Mouse (Mus musculus): ENCODE data around the gene Krtap15. TPM values are rescaled to one million over a fixed set of nuclear protein-coding genes. Genes with fewer than 3 reads are reported as not detected.

Gene Krtap15
- total and polyA plus RNA-seq, 3 experiments, result not detected

- H3K27me3 ChIP-seq (ENCODE audit: control insufficient read depth in 1 of 2, insufficient read depth in 2 of 2, low read length in 2 of 2), result no peaks in the 10 kb centered on the region
- no peak within 1 kb of the TSS for H3K4me3 ChIP-seq (ENCODE audit: control insufficient read depth in 1 of 2, insufficient read depth in 1 of 2, low read depth in 2 of 2, low read length in 2 of 2)
- TF ChIP-seq SIN3A (IDR thresholded peaks at IDR 0.05; ENCODE audit: low read length), result no peak
- TF ChIP-seq HCFC1 (IDR thresholded peaks at IDR 0.05; ENCODE audit: low read depth, low read length), result no peak
- TF ChIP-seq NRF1 (IDR thresholded peaks at IDR 0.05; ENCODE audit: insufficient read depth, low read depth, low read length, poor library complexity, severe bottlenecking), result no peak
- no peak for TF ChIP-seq USF2 (IDR thresholded peaks at IDR 0.05; ENCODE audit: borderline replicate concordance in 1 of 2, insufficient read depth in 1 of 2, low read depth in 1 of 2, low read length in 2 of 2)
- TF ChIP-seq USF1 (IDR thresholded peaks at IDR 0.05; ENCODE audit: low read depth, low read length), result no peak
- no peak for TF ChIP-seq POLR2AphosphoS2 (IDR thresholded peaks at IDR 0.05; ENCODE audit: low read length)
- no peak for TF ChIP-seq KAT2A (conservative IDR thresholded peaks at IDR 0.05; ENCODE audit: low read depth, low read length)
- no peak for TF ChIP-seq MAFK (IDR thresholded peaks at IDR 0.05; ENCODE audit: borderline replicate concordance, low read depth, low read length)
- TF ChIP-seq EP300 (IDR thresholded peaks at IDR 0.05; ENCODE audit: low read depth in 1 of 2, low read length in 2 of 2), result no peak
- TF ChIP-seq JUND (IDR thresholded peaks at IDR 0.05; ENCODE audit: low read depth, low read length), result no peak
- TF ChIP-seq CHD2 (IDR thresholded peaks at IDR 0.05; ENCODE audit: low read length), result no peak
- TF ChIP-seq ZMIZ1 (IDR thresholded peaks at IDR 0.05; ENCODE audit: low read depth, low read length), result no peak
- TF ChIP-seq TAL1 (IDR thresholded peaks at IDR 0.05; ENCODE audit: low read length), result no peak
- no peak for TF ChIP-seq ETS1 (IDR thresholded peaks at IDR 0.05; ENCODE audit: low read depth, low read length)
- no peak for TF ChIP-seq ZC3H11A (IDR thresholded peaks at IDR 0.05; ENCODE audit: low read depth, low read length)
- TF ChIP-seq SMC3 (IDR thresholded peaks at IDR 0.05; ENCODE audit: low read depth, low read length), result no peak
- no peak for TF ChIP-seq NELFE (IDR thresholded peaks at IDR 0.05; ENCODE audit: low read depth, low read length)
- TF ChIP-seq MAX (IDR thresholded peaks at IDR 0.05; ENCODE audit: low read length), result no peak
- no peak for TF ChIP-seq MYC (IDR thresholded peaks at IDR 0.05; ENCODE audit: low read depth, low read length)
- TF ChIP-seq ELF1 (IDR thresholded peaks at IDR 0.05; ENCODE audit: low read depth, low read length), result no peak
- DNase-seq (ENCODE audit: low read depth, low spot score), result no peak
- no peaks in the 10 kb centered on the region for H3K4me1 ChIP-seq (ENCODE audit: control insufficient read depth in 1 of 2, insufficient read depth in 2 of 2, low read length in 2 of 2)
- H3K79me2 ChIP-seq (ENCODE audit: control insufficient read depth, insufficient read depth, low read length, poor library complexity), result no peaks in the 10 kb centered on the region
- no peak within 1 kb of the TSS for H3K9ac ChIP-seq (ENCODE audit: control insufficient read depth, low read depth, low read length, poor library complexity, severe bottlenecking)
- H3K27ac ChIP-seq (ENCODE audit: control insufficient read depth, low read depth, low read length), result no peak within 1 kb of the TSS
- H3K36me3 ChIP-seq (ENCODE audit: control insufficient read depth in 1 of 2, insufficient read depth in 2 of 2, low read length in 2 of 2), result no peaks in the 10 kb centered on the region
- H3K9me3 ChIP-seq (replicated peaks; ENCODE audit: insufficient read depth, low read length), result no peaks in the 10 kb centered on the region
These were observed 57.9 kb downstream of the Krtap15 start, which contains the start of gene Krtap19-3 for GRCm38 (mm10) chr16:88877938-88878337. Krtap19-3 (minus strand) TSS chr16:88878038.

Other genes with a start within 250 kb of the Krtap15 start
- gene Krtap24-1, start 207.9 kb upstream of the Krtap15 start, total RNA-seq (2012; rRNA removed), result not detected in 2 replicates
- not detected for gene Krtap24-1, start 207.9 kb upstream of the Krtap15 start, polyA plus RNA-seq (2012; ENCODE audit: insufficient read depth in 1 of 2, insufficient read length in 2 of 2, low read depth in 1 of 2, low replicate concordance in 2 of 2, missing spikeins in 1 of 2)
- not detected in 2 replicates for gene 2310079G19Rik, start 192.5 kb upstream of the Krtap15 start, total RNA-seq (2012; rRNA removed)
- not detected for gene 2310079G19Rik, start 192.5 kb upstream of the Krtap15 start, polyA plus RNA-seq (2012; ENCODE audit: insufficient read depth in 1 of 2, insufficient read length in 2 of 2, low read depth in 1 of 2, low replicate concordance in 2 of 2, missing spikeins in 1 of 2)
- gene Krtap26-1, start 172.4 kb upstream of the Krtap15 start, total RNA-seq (2012; rRNA removed), result not detected in 2 replicates
- gene Krtap26-1, start 172.4 kb upstream of the Krtap15 start, polyA plus RNA-seq (2012; ENCODE audit: insufficient read depth in 1 of 2, insufficient read length in 2 of 2, low read depth in 1 of 2, low replicate concordance in 2 of 2, missing spikeins in 1 of 2), result not detected
- not detected in 2 replicates for gene Krtap27-1, start 148.5 kb upstream of the Krtap15 start, total RNA-seq (2012; rRNA removed)
- not detected for gene Krtap27-1, start 148.5 kb upstream of the Krtap15 start, polyA plus RNA-seq (2012; ENCODE audit: insufficient read depth in 1 of 2, insufficient read length in 2 of 2, low read depth in 1 of 2, low replicate concordance in 2 of 2, missing spikeins in 1 of 2)
- not detected in 2 replicates for gene 2310061N02Rik, start 112.3 kb upstream of the Krtap15 start, total RNA-seq (2012; rRNA removed)
- not detected for gene 2310061N02Rik, start 112.3 kb upstream of the Krtap15 start, polyA plus RNA-seq (2012; ENCODE audit: insufficient read depth in 1 of 2, insufficient read length in 2 of 2, low read depth in 1 of 2, low replicate concordance in 2 of 2, missing spikeins in 1 of 2)
- not detected in 2 replicates for gene Krtap13-1, start 91.4 kb upstream of the Krtap15 start, total RNA-seq (2012; rRNA removed)
- gene Krtap13-1, start 91.4 kb upstream of the Krtap15 start, polyA plus RNA-seq (2012; ENCODE audit: insufficient read depth in 1 of 2, insufficient read length in 2 of 2, low read depth in 1 of 2, low replicate concordance in 2 of 2, missing spikeins in 1 of 2), result not detected
- gene Krtap13, start 68.6 kb upstream of the Krtap15 start, total RNA-seq (2012; rRNA removed), result not detected in 2 replicates
- gene Krtap13, start 68.6 kb upstream of the Krtap15 start, polyA plus RNA-seq (2012; ENCODE audit: insufficient read depth in 1 of 2, insufficient read length in 2 of 2, low read depth in 1 of 2, low replicate concordance in 2 of 2, missing spikeins in 1 of 2), result not detected
- not detected in 2 replicates for gene 2310034C09Rik, start 61.4 kb upstream of the Krtap15 start, total RNA-seq (2012; rRNA removed)
- gene 2310034C09Rik, start 61.4 kb upstream of the Krtap15 start, polyA plus RNA-seq (2012; ENCODE audit: insufficient read depth in 1 of 2, insufficient read length in 2 of 2, low read depth in 1 of 2, low replicate concordance in 2 of 2, missing spikeins in 1 of 2), result not detected
- not detected in 2 replicates for gene 2310057N15Rik, start 46.0 kb upstream of the Krtap15 start, total RNA-seq (2012; rRNA removed)
- gene 2310057N15Rik, start 46.0 kb upstream of the Krtap15 start, polyA plus RNA-seq (2012; ENCODE audit: insufficient read depth in 1 of 2, insufficient read length in 2 of 2, low read depth in 1 of 2, low replicate concordance in 2 of 2, missing spikeins in 1 of 2), result not detected
- gene Gm5965, start 42.3 kb upstream of the Krtap15 start, total RNA-seq (2012; rRNA removed), result not detected in 2 replicates
- gene Gm5965, start 42.3 kb upstream of the Krtap15 start, polyA plus RNA-seq (2012; ENCODE audit: insufficient read depth in 1 of 2, insufficient read length in 2 of 2, low read depth in 1 of 2, low replicate concordance in 2 of 2, missing spikeins in 1 of 2), result not detected
- gene Gm20741, start 8.0 kb upstream of the Krtap15 start, total RNA-seq (2012; rRNA removed), result not detected in 2 replicates
- gene Gm20741, start 8.0 kb upstream of the Krtap15 start, polyA plus RNA-seq (2012; ENCODE audit: insufficient read depth in 1 of 2, insufficient read length in 2 of 2, low read depth in 1 of 2, low replicate concordance in 2 of 2, missing spikeins in 1 of 2), result not detected
- not detected in 2 replicates for gene Krtap14, start 5.9 kb downstream of the Krtap15 start, total RNA-seq (2012; rRNA removed)
- not detected for gene Krtap14, start 5.9 kb downstream of the Krtap15 start, polyA plus RNA-seq (2012; ENCODE audit: insufficient read depth in 1 of 2, insufficient read length in 2 of 2, low read depth in 1 of 2, low replicate concordance in 2 of 2, missing spikeins in 1 of 2)
- not detected in 2 replicates for gene Krtap19-1, start 49.2 kb downstream of the Krtap15 start, total RNA-seq (2012; rRNA removed)
- gene Krtap19-1, start 49.2 kb downstream of the Krtap15 start, polyA plus RNA-seq (2012; ENCODE audit: insufficient read depth in 1 of 2, insufficient read length in 2 of 2, low read depth in 1 of 2, low replicate concordance in 2 of 2, missing spikeins in 1 of 2), result not detected
- not detected in 2 replicates for gene Krtap19-2, start 54.1 kb downstream of the Krtap15 start, total RNA-seq (2012; rRNA removed)
- gene Krtap19-2, start 54.1 kb downstream of the Krtap15 start, polyA plus RNA-seq (2012; ENCODE audit: insufficient read depth in 1 of 2, insufficient read length in 2 of 2, low read depth in 1 of 2, low replicate concordance in 2 of 2, missing spikeins in 1 of 2), result not detected
- gene Krtap19-3, start 57.8 kb downstream of the Krtap15 start, total RNA-seq (2012; rRNA removed), result not detected in 2 replicates
- gene Krtap19-3, start 57.8 kb downstream of the Krtap15 start, polyA plus RNA-seq (2012; ENCODE audit: insufficient read depth in 1 of 2, insufficient read length in 2 of 2, low read depth in 1 of 2, low replicate concordance in 2 of 2, missing spikeins in 1 of 2), result not detected
- gene Krtap19-4, start 64.9 kb downstream of the Krtap15 start, total RNA-seq (2012; rRNA removed), result not detected in 2 replicates
- gene Krtap19-4, start 64.9 kb downstream of the Krtap15 start, polyA plus RNA-seq (2012; ENCODE audit: insufficient read depth in 1 of 2, insufficient read length in 2 of 2, low read depth in 1 of 2, low replicate concordance in 2 of 2, missing spikeins in 1 of 2), result not detected
- gene Krtap19-5, start 76.2 kb downstream of the Krtap15 start, total RNA-seq (2012; rRNA removed), result not detected in 2 replicates
- gene Krtap19-5, start 76.2 kb downstream of the Krtap15 start, polyA plus RNA-seq (2012; ENCODE audit: insufficient read depth in 1 of 2, insufficient read length in 2 of 2, low read depth in 1 of 2, low replicate concordance in 2 of 2, missing spikeins in 1 of 2), result not detected
- not detected in 2 replicates for gene Krtap19-9b, start 112.0 kb downstream of the Krtap15 start, total RNA-seq (2012; rRNA removed)
- not detected for gene Krtap19-9b, start 112.0 kb downstream of the Krtap15 start, polyA plus RNA-seq (2012; ENCODE audit: insufficient read depth in 1 of 2, insufficient read length in 2 of 2, low read depth in 1 of 2, low replicate concordance in 2 of 2, missing spikeins in 1 of 2)
- gene Krtap16-3, start 142.7 kb downstream of the Krtap15 start, total RNA-seq (2012; rRNA removed), result not detected in 2 replicates
- gene Krtap16-3, start 142.7 kb downstream of the Krtap15 start, polyA plus RNA-seq (2012; ENCODE audit: insufficient read depth in 1 of 2, insufficient read length in 2 of 2, low read depth in 1 of 2, low replicate concordance in 2 of 2, missing spikeins in 1 of 2), result not detected
- not detected in 2 replicates for gene Krtap22-2, start 190.5 kb downstream of the Krtap15 start, total RNA-seq (2012; rRNA removed)
- gene Krtap22-2, start 190.5 kb downstream of the Krtap15 start, polyA plus RNA-seq (2012; ENCODE audit: insufficient read depth in 1 of 2, insufficient read length in 2 of 2, low read depth in 1 of 2, low replicate concordance in 2 of 2, missing spikeins in 1 of 2), result not detected
- gene Gm10229, start 195.1 kb downstream of the Krtap15 start, total RNA-seq (2012; rRNA removed), result not detected in 2 replicates
- not detected for gene Gm10229, start 195.1 kb downstream of the Krtap15 start, polyA plus RNA-seq (2012; ENCODE audit: insufficient read depth in 1 of 2, insufficient read length in 2 of 2, low read depth in 1 of 2, low replicate concordance in 2 of 2, missing spikeins in 1 of 2)
- not detected in 2 replicates for gene Krtap6-1, start 211.5 kb downstream of the Krtap15 start, total RNA-seq (2012; rRNA removed)
- not detected for gene Krtap6-1, start 211.5 kb downstream of the Krtap15 start, polyA plus RNA-seq (2012; ENCODE audit: insufficient read depth in 1 of 2, insufficient read length in 2 of 2, low read depth in 1 of 2, low replicate concordance in 2 of 2, missing spikeins in 1 of 2)
- gene Gm10228, start 221.3 kb downstream of the Krtap15 start, total RNA-seq (2012; rRNA removed), result not detected in 2 replicates
- gene Gm10228, start 221.3 kb downstream of the Krtap15 start, polyA plus RNA-seq (2012; ENCODE audit: insufficient read depth in 1 of 2, insufficient read length in 2 of 2, low read depth in 1 of 2, low replicate concordance in 2 of 2, missing spikeins in 1 of 2), result not detected
- gene Krtap6-5, start 227.7 kb downstream of the Krtap15 start, total RNA-seq (2012; rRNA removed), result not detected in 2 replicates
- not detected for gene Krtap6-5, start 227.7 kb downstream of the Krtap15 start, polyA plus RNA-seq (2012; ENCODE audit: insufficient read depth in 1 of 2, insufficient read length in 2 of 2, low read depth in 1 of 2, low replicate concordance in 2 of 2, missing spikeins in 1 of 2)
- gene 1110025L11Rik, start 243.8 kb downstream of the Krtap15 start, total RNA-seq (2012; rRNA removed), result not detected in 2 replicates
- not detected for gene 1110025L11Rik, start 243.8 kb downstream of the Krtap15 start, polyA plus RNA-seq (2012; ENCODE audit: insufficient read depth in 1 of 2, insufficient read length in 2 of 2, low read depth in 1 of 2, low replicate concordance in 2 of 2, missing spikeins in 1 of 2)

All from MEL (cell line).